Mouse (Mus musculus) right cerebral cortex, adult 2 months (tissue): Measurements from ENCODE around the gene Aimp2.

Experiments used
- DNase-seq, 2 experiments: peaks; one replicate each; pipeline ENCODE4 v3.0.0; 2021 to 2022; ENCODE audit warnings: low spot score in 2 of 2

Aimp2 gene

DNA sequence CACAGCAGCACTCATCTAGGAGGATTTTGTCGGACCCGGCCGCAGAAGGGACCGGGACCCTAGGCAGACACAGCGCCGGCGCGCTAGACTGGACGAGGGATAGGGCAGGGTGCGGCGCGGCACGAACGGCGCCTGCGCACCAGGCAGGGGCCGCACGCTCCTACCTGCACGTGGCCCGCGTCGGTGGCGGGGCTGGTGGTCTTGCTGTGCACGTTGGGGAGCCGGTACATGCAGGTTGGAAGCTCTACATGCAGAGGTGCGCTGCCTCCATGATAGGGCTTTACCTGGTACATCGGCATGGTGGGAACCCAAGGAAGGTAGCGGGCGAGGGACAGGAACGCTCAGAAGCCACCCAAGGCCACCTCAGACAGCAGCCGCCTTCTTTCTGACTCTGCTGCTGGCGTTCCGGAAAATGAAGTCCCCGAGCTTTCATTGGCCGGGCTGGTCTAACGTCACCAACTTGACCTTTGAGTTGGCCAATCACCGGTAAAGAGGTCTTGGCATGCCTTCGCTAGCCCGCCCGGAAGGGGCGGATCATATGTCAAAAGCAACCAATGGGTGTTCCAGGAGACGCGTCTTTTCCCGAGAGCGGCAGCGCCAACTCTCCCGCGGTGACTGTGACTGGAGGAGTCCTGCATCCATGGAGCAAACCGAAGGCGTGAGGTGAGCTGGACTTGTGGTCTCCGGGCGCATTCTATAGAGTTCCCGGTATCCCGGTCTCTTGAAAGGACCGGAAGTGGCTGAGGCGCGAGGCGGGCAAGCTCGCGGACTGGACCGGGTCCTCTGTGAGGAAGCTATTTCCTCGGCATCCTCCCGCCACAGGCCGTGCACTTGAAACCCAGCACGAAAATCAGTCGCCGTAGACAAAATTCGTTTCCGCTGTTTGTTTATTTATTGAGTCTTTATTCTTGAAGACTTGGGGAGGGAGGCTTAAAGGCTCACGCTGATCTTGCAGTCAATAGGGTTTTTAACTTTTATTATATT is at the start of gene Aimp2, which contains the start of gene Pms2:
Gene Aimp2, minus strand, starts transcription at position 431 of the 984 bp plus-strand sequence.
Gene Pms2, plus strand, starts transcription at position 548 of the 984 bp plus-strand sequence.
- peak; percentile 97 to 98 for DNase-seq

DNA sequence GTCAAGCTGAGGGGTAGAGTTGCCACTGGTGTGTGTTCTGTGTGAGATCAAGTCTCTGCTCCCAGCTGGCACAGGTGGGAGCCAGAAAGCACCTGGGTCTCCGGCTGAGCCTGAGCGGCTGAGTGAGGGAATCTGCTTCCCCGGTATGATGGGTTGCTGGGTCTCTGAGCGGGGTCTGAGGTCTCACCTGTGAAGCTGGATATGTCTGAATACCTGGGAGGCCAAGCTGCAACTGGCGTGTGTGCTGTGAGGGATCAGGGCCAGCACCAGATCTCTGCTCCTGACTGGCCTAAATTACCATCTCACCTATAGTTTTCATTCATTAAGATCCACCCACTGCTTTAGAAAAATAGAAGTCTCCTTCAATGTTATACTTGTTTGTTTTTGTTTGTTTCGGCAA is 47.5 kb upstream of the Aimp2 start:
- no peak for DNase-seq

DNA sequence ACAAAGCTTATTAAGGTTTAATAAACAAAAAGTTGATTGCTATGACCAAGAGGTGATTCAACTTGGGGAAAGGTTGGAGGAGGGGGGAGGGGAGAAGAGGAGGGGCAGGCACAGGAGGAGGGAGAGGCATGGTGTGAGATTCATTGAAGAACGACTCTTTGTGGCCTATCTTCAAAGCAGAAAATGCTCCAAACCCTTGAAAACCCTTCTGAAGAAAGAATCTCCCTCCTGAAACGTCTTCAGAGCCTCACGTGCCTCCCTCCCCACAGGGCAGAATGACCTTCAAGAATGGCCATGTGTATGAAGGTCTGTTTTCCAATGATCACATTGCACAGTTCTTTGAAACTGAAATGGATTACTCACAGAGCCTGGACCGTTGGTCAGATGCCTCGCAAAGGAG is 40.4 kb upstream of the Aimp2 start:
- no peak for DNase-seq

DNA sequence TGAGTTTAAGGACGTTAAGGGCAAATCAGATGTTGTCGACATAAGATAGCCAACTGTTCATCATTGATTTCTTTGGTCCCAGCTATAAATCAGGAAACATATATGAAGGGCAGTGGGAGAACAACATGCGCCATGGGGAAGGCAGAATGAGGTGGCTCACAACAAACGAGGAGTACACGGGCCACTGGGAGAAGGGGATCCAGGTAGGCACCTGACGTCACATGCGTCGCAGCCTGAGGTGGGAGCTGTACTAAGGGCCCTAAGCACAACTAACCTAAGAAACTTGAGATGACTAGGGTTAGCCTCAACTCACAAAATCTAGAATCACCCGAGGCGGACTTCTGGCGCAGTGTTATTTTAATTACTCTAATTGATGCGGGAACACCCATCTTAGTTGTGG is 38.7 kb upstream of the Aimp2 start:
- DNase-seq: no peak

DNA sequence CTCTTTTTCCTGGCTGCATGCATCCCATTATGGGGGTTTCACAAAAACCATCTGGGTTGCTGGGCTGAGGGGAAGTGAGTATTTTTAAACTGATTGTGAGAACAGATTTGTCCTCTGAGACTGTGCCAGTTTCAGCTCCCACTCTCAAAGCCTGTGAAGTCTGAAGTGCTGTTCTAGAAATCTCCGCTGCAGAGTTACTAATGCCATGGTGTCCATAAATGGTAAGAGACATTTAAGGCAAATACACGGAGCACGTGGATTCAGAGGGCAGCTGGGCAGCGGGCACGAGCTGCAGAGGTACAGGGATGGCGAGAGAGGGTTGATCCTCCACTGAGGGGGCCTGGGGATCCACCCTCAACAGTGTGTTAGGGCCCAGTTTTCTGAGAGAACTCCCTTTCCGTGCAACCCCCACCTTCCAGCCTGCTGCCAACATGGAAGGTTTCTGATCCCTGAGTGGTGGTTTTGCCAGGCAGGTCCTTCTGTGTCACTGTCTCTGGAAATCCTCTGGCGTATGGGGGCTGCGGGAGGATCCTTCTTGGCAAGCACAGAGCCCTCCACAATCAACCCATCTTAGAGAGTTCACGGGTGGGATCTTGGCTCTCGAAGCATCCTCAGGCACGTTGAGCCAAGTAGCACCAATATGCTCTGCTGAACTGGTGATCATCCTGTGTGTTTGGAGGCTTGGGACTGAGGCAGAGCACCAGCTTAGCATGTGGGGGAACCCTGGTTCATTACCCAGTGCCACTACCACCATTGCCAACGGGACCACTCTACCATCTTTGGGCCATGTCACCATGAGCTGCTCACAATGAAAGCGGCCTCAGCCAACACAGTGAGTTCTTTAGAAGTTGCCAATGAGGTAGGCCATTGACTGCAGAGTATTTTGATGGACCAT is 33.8 kb upstream of the Aimp2 start:
- DNase-seq: peak; percentile 82 to 87

DNA sequence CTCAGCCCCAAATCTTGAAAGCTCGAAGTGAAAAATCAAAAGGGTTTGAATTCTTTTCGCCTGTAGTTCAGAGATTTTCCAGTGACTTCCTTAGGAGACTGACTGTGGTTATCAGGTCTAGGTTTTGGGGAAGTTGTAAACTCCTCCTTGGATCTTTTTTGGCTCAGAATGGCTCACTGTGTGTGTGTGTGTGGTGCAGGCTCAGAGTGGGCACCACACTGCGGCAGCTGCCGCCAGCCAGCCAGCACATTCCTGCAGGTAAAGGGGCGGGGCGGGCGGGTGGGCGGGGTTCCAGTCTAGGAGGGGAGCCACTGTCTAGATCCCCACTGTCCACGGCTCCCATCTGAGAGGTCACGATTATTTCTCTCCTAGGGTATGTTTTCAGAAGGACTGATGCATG is 31.9 kb upstream of the Aimp2 start:
- no peak for DNase-seq

DNA sequence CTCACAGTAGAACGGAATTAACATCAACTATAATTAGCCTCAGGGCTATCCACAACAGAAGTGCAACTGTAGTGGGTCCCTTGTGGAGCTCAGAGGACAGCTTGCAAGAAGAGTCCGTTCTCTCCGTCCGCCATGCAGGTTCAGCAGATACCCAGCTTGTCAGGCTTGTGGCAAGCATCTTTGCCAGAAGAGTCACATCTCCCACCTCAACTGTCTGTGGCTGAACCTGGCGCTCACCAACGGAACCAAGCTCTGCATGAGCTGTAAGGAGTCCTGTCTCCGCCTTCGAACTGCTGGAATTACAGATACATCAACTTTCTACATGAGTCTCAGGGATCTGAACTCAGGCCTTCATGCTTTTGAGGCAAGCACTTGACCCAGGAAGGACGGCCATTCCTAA is 26.5 kb upstream of the Aimp2 start:
- no peak for DNase-seq

DNA sequence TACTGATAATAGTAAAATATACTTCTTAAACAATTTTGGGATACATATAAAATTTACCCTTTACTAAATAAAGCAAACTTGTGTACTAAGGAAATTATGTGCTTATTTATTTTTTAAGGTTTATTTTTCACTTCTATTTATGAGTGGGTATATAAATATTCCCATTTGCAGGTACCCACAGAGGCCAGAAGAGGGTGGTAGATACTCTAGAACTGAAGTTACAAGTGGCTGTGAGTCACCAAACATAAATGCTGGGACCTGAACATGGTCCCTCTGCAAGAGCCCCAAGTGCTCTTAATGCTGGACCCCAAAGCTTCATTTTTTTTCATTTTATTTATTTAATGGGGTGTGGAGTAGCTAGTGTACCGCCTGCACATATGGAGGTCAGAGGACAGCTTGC is 24.2 kb upstream of the Aimp2 start:
- DNase-seq: no peak

DNA sequence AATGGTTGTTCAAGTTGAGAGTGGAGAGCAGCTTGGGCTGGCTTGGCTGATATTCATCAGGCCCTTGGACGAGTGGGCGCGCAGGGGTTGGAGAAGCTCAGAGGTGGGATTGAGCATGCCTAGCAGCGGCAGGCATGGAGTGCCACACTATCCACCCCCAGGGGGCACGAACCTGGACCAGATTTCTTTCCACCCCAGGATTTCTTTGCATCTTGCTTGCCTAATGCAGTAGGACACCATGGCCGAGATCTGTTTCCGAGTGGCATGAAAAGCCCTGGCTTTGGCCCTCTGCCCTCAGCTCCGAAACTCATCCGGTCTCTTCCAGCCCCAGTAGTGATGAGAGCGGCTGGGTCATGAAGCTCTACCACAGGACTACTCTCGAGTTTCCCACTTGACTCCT is 23.8 kb upstream of the Aimp2 start:
- DNase-seq: no peak

DNA sequence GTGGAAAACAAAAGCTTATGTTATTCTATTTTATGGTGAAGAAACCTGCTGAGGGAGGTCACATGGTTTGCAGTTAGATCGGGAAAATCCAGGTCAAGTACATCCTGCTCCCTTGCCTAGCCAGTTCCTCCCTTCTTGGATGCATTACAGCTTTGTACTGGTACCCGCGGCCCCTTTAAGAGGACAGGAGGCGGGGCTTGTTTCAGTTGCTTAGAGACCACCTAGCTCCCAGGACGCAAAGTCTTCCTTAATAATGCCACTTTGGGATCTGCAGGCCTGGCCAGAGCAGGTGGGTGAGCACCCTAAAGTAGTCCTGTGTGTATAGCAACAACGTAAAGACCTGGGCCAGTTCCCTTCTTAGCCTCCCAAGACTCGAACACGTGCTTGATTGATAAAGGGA is 23.2 kb upstream of the Aimp2 start, which contains the start of gene Rsph10b:
Gene Rsph10b, plus strand, starts transcription at position 205 of the 400 bp plus-strand sequence.
- no peak for DNase-seq

DNA sequence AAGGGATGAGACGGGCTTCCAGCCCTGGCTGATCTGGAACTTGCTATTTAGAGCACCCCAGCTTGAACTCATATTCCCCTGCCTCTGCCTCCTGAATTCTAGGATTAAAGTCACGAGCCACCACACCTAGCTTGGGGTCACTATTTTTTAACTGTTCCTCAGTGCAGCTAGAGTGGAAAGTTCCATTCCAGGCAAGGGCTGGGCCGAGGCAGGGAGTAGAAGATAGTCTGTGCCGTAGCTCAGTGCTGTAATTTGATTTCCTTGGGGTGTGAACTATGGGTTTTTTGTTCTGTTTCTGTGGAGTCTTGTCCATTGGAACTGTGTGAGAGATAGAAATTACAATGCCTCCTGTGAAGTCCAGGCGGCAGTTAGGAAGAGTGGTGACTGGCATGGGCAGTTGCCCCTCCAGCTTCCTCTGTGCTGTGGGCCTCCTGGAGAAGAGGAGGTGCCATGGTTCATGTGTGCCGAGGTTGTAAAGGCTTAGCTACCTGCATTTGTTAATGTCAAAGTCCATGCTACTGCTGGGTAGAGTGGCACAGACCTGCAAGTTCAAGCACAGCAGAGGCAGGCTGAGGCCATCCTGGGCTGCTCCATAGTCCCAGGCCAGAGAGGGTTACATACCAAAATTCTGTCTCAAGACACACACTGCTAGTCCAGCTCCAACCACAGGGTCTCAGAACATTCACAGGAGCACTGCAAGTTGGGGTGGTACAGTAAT is 22.4 kb upstream of the Aimp2 start:
- DNase-seq: no peak

DNA sequence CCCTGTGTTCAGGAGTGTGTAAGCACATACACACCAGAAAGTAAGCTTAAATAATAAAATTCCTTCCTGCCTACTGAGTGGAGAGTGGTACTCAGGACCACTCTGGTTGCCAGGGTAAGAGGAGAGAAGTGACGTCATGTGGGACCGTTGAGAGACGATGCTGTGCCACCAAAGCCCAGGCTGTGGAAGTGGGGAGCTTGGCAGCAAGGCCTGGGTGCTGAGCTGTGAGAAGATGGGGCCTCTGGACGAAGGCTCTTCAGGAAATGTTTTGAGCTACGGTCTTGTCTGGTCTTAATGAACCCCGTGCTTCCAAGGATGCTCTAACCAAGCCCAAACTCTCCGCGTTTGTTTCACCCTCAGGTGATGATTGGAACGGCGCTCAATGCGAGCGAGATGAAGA is 21.0 kb upstream of the Aimp2 start:
- DNase-seq: no peak

DNA sequence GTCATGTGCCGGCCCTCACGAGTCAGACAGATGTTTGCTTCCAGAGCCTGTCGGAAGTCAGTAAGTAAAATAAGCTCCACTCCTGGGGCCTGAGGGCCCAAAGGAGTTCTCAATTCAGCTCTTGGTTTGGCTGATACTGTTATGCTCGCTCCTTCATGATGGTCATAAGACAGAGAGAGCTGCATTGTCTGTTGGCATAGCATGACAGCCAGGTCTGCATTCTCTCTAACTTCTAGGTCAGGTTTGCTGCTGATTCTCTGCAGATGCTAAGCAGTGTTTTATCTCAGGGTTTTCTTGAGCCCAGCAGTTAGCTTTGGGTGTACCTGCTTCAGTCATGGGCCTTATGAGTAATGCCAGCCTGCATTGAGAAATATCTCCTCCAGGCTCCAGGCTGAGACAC is 19.6 kb upstream of the Aimp2 start:
- DNase-seq: no peak

DNA sequence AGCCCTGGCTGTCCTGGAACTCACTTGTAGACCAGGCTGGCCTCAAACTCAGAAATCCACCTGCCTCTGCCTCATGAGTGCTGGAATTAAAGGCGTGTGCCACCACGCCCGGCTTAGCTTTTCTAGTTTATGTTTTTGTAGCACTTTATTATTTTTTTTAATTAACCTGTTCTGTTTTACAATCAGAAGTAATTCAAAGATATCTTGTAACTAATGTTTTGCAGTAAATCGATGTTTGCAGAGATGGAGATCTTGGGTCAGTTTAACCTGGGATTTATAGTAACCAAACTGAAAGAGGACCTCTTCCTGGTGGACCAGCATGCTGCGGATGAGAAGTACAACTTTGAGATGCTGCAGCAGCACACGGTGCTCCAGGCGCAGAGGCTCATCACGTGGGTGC is 18.2 kb upstream of the Aimp2 start, which contains the start of gene Gm42421:
Gene Gm42421, plus strand, starts transcription at position 301 of the 400 bp plus-strand sequence.
- DNase-seq: no peak

DNA sequence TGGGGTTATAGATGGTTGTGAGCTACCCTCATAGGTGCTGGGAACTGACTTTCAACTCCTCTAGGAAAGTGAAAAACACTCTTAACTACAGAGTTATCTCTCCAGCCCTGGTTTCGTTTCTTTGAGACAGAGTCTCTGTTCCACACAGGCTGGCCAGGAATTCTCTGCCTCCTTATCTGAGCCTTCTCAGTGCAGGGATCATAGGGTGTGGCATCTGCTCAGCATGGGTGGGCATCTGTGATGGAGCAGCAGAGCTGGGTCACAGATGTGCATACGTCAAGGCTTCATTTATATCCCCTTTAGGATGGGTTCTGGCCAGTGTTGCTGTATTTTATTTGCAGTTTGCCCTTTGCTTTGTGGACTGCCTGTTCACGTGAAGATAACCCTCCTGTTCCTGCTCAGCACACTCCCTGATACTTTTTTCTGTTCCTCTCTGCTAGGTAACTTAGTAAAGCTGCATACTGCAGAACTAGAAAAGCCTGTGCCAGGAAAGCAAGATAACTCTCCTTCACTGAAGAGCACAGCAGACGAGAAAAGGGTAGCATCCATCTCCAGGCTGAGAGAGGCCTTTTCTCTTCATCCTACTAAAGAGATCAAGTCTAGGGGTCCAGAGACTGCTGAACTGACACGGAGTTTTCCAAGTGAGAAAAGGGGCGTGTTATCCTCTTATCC is 15.3 kb upstream of the Aimp2 start:
- DNase-seq: no peak

DNA sequence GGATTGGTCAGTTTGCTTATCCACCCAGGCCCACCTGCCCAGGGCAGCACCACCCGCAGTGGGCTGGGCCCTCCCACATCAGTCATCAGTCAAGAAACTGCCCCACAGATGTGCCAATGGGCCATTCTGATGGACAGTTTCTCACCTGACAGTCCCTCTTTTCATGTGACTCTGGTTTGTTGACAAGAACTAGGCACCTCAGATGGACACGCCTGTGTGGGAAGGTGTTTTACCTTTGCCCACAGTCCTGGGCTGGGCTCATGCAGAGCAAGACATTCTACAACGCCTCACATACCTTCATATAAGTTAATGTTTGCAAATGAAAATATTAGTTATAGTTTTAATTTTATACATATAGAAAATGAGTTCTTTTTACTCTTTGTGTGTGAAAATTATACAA is 8.5 kb upstream of the Aimp2 start:
- DNase-seq: no peak

DNA sequence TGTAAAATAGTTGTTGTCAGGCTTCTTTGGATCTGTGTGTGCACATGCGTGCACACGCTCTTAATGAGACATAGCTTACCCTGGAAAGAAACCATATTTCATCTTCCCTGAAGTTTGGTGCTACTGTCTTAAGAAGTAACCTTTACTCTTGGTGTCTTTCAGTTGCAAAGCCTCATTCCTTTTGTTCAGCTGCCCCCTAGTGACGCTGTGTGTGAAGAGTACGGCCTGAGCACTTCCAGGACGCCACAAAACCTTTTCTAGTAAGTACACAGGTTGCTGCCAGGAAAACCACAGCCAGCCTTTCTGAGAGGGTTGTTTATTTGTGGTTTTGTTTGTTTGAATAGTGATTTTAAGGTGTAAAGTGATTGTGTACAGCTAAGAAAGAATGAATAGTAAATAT is 7.8 kb upstream of the Aimp2 start:
- peak in 1 of 2 experiments; percentile 33 for DNase-seq

DNA sequence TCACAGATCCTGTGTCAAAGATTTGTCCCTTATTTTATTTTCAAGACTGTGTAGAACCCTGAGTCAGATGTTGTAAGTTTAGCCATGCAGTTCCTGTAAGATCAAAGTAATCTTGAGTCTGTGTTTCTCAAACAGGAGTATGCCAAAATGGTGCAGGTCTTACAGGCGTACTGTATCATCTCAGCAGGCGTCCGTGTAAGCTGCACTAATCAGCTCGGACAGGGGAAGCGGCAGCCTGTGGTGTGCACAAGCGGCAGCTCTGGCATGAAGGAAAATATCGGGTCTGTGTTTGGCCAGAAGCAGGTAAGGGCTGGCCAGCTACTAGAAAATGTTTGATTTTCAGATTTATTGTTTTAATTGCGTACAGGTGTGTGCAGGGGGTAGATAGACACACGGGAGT is 6.6 kb upstream of the Aimp2 start:
- no peak for DNase-seq

DNA sequence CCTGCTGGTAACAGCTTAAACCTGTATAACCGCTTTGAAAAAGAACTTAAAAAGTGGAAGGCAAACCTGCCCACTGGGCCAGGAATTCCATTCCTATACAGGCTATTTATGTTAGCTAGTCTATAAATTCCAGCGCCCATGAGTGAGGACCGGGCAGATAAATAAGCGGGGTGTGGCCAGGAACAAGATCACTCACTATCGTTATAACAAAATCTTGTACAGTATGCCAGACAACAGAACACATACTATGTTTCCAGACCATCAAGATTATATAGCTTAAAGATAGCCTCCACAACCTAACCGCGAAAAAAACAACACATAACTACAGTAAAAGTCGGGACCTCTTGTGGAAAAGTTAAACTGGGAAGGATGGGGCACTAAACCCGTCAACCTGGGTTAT is 721 bp downstream of the Aimp2 start:
- DNase-seq: no peak

DNA sequence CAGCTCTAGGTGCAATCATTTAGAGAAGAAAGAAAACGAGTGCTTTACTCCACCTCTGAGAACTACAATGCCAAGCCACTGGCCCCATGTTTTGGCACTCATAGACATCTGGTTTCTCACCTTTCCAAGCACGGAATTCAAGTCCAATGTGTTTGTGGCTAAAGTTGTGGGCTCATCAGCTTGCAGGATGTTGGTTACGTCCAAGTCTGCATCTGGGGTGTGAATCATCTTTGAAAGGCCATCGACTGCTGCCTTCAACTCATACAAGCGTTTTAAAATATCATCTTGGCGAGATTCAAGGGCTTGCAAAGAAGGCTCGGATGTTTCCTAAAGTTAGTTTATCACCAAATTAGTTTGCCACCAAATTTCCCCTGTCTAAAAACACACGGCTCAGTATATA is 3.2 kb downstream of the Aimp2 start:
- peak in 1 of 2 experiments; percentile 24 for DNase-seq

DNA sequence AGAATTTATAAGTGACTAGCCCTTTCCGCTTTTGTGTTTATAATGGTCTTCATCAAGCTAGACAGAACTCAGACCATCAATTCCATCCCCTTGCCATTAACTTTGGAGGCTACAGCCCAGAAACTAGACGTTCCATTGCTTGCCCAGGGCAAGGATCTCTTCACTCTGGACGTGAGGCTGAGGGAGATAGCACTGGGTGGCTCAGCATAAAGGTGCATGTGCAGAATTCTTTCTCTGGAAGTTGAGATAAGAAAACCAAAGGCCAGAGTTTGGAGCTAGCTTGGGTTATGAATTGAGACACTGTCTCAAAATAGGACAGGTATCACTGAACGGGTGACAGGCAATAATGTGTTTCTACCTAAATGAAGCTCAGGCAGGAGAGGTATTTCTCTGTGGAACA is 5.8 kb downstream of the Aimp2 start:
- no peak for DNase-seq
